Mouse (Mus musculus) layer of hippocampus, postnatal 14 days (tissue): Measurements from ENCODE around the gene Specc1. TPM values are rescaled to one million over a fixed set of nuclear protein-coding genes. Genes with fewer than 3 reads are reported as not detected.

ENCODE experiments used
- DNase-seq, 2 experiments: peaks; one replicate each; pipeline ENCODE4 v3.0.0; 2021 to 2022; ENCODE audit warnings: low spot score in 2 of 2, mixed read lengths in 1 of 2
- total RNA-seq, 2 experiments: library from RNA; stranded (reverse); gene quantifications; 2 replicates each; pipeline ENCODE4 v1.2.3; 2021

Gene Specc1
- total RNA-seq, 2 experiments from 2014 or later = 66.1 to 69.8 TPM

GRCm38 (mm10) chr11:62224797-62225196 is 268.2 kb downstream of the Specc1 start:
- DNase-seq = no peak

- no peak for DNase-seq
Measured at GRCm38 (mm10) chr11:62240631-62241261, 284.2 kb downstream of the Specc1 start.

- no peak for DNase-seq
Measured at GRCm38 (mm10) chr11:62243871-62244270, 287.3 kb downstream of the Specc1 start.

GRCm38 (mm10) chr11:62244471-62244870 is 287.9 kb downstream of the Specc1 start:
- no peak for DNase-seq

- no peak for DNase-seq
Measured at GRCm38 (mm10) chr11:62247759-62248400, 291.3 kb downstream of the Specc1 start.

GRCm38 (mm10) chr11:62248401-62249244 is 292.1 kb downstream of the Specc1 start, which contains the start of gene Adora2b:
Adora2b (plus strand) TSS chr11:62248984.
- DNase-seq = peak; percentile 37 to 51

GRCm38 (mm10) chr11:62249266-62250037 is 292.9 kb downstream of the Specc1 start:
- no peak for DNase-seq

- DNase-seq = no peak
Measured at GRCm38 (mm10) chr11:62251047-62251446, 294.5 kb downstream of the Specc1 start.

GRCm38 (mm10) chr11:62253380-62253779 is 296.8 kb downstream of the Specc1 start:
- DNase-seq = no peak

GRCm38 (mm10) chr11:62259214-62259613 is 302.7 kb downstream of the Specc1 start:
- DNase-seq = no peak

- DNase-seq = peak in 1 of 2 experiments; percentile 47
Measured at GRCm38 (mm10) chr11:62263599-62263998, 307.0 kb downstream of the Specc1 start.

- no peak for DNase-seq
Measured at GRCm38 (mm10) chr11:62264018-62264417, 307.5 kb downstream of the Specc1 start.

GRCm38 (mm10) chr11:62265642-62266041 is 309.1 kb downstream of the Specc1 start:
- DNase-seq = no peak

GRCm38 (mm10) chr11:62266466-62267214 is 310.1 kb downstream of the Specc1 start:
- DNase-seq = no peak

GRCm38 (mm10) chr11:62268381-62268780 is 311.8 kb downstream of the Specc1 start:
- DNase-seq = no peak

- no peak for DNase-seq
Measured at GRCm38 (mm10) chr11:62269097-62269496, 312.5 kb downstream of the Specc1 start.

GRCm38 (mm10) chr11:62270851-62271250 is 314.3 kb downstream of the Specc1 start:
- no peak for DNase-seq
